Mouse (Mus musculus) left cerebral cortex, postnatal 4 days (tissue): Measurements from ENCODE around the gene Sema4d. TPM values are rescaled to one million over a fixed set of nuclear protein-coding genes. Genes with fewer than 3 reads are reported as not detected.

Source experiments
- DNase-seq: peaks from one replicate; pipeline ENCODE4 v3.0.0-alpha.2; 2022
- intact Hi-C: fragments of 180-260 bp; cut with DNase I; formaldehyde crosslinking; loops from one replicate; pipeline ENCODE4 v1.15.1; 2025
- total RNA-seq, 2 experiments: library from RNA; stranded (reverse); gene quantifications; 2 replicates each; pipeline ENCODE4 v1.2.3; 2021

Gene Sema4d
- total RNA-seq, 2 experiments from 2014 or later, result 53.9 to 62.5 TPM

DNA sequence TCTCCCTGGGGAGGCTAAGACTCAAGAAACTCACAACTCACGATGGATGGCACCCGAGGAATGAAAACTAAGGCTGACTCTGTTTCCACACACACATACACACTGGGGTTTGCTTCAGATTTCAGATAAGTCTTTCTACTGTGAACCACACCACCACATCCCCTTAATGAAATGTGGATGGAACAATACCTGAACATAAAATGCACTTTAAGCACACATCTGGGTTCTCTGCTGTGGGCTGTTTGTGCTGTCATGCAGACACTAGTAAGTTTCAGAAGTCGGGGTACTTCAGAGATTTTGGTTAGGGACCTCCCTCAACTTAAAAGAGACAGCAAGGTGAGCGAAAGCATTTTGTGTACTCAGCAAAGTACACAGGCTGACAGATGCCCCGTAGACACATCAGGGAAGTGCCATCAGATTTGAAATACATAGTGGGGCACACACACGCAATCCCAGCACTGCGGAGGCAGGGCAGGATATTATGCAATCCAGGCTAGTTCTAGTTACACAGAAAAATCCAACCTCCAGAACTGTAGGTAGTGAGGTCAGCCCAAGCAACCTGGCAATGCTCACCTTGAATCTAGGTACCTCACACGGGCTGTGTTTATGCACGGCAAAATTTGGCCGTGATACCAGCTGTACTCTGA, 12.9 kb downstream of the Sema4d start:
- intact Hi-C loops, result no loop called here
- DNase-seq, result no peak

GRCm38 (mm10) chr13:51778983-51779962, 14.3 kb downstream of the Sema4d start:
- no peak for DNase-seq
- intact Hi-C loops, result no loop called here

GRCm38 (mm10) chr13:51778351-51778982, 15.1 kb downstream of the Sema4d start:
- intact Hi-C loops, result no loop called here
- no peak for DNase-seq

- intact Hi-C loops, result no loop called here
- no peak for DNase-seq
Measured at GRCm38 (mm10) chr13:51777738-51778274, 15.7 kb downstream of the Sema4d start.

- DNase-seq, result peak; percentile 87
- intact Hi-C loops, result no loop called here
Measured at GRCm38 (mm10) chr13:51777048-51777737, 16.4 kb downstream of the Sema4d start.

DNA sequence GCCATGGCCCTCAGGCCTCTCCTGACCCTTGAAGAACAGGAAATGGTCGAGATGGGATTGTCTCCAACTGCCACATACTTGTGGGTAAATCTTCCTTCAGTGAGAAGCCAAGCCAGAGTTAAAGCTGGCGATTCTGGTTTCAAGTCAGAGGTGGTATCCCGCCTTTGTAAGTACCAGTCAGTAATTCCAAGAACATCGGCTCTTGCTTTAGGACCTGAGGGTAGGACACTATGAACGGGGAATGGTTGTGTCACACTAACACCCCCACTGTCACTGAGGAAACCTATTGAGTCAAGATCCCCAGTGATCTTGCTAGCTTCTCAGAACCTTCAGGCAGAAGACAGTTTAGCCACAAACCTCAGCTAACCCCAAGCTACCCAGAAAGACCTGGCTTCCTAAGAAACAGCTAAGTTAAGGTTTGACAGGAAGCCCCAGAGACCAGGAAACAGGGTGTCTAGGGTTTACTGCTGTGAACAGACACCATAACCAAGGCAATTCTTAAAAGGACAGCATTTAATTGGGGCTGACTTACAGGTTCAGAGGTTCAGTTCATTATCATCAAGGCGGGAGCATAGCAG, 17.3 kb downstream of the Sema4d start:
- no peak for DNase-seq
- intact Hi-C loops, result no loop called here

- DNase-seq, result peak; percentile 29
- intact Hi-C loops, result no loop called here
Measured at GRCm38 (mm10) chr13:51771802-51772206, 21.7 kb downstream of the Sema4d start.

DNA sequence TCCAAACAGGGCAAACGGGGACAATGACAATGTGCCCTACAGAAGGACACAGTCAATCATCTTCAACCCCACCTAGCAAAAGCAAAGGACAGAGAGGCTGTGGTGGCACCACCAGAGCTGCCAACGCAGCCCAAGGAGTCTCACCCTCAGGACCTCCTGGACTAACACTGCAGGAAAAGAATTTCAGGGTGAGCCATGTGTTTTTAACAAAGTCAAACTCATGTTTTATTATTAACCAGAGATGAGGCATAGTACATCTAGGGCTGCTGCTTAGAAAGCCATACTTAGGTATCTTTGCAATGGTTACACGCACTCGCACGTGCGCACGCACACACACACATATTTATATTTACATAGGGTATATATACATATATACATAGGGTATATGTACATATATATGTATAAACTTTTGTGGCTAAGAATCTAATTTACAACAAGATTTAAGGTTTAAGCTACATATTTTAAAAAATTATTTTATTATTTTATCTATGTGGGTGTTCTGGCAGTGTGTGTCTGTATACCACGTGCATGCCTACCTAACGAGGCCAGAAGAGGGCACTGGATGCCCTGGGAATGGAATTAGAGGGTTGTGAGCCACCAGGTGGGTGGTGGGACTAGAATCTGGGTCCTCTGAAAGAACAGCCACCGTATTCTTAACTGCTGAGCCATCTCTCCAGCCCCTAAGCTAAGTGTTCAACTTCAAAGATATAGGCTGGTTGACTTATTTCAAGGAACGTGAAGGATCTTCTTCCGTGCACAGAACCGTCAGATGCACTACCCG, 22.7 kb downstream of the Sema4d start:
- intact Hi-C loops, result no loop called here

DNA sequence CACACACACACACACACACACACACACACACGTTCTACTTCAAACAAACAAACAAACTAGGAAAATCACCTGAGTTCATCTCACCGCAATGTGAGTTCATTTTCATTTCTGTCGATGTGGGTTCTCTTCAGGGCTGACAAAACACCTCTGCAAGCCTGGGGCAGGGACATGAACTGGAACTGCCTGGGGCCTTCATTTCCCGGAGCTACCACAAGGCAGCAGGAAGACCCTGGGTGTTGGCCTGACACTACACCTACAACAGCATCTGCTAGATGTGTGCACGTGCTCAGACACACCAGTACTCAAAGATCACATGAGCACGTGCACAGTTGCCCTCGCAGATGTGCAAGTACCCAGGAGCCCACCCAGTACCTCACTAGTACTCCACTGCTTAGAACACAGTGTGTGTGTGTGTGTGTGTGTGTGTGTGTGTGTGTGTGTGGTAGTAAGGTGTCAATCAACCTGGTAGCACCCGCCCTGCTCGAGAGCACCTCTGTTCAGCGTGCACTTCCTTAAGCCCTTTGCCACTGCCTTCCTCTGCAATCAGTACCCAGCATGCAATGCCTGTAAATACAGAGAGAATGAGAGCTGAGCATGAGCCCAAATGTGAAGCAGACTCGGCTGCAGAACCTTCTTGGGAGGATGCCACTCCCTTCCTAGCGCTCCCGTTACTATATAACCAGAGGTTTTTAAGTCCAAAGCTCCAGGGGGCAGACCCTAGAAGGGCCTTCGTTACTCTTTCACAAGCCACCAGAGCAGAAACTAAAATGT, 25.4 kb downstream of the Sema4d start:
- no peak for DNase-seq
- intact Hi-C loops, result no loop called here

More for the DNA sequence above, 22.7 kb downstream of the Sema4d start:
- DNase-seq, result no peak

DNA sequence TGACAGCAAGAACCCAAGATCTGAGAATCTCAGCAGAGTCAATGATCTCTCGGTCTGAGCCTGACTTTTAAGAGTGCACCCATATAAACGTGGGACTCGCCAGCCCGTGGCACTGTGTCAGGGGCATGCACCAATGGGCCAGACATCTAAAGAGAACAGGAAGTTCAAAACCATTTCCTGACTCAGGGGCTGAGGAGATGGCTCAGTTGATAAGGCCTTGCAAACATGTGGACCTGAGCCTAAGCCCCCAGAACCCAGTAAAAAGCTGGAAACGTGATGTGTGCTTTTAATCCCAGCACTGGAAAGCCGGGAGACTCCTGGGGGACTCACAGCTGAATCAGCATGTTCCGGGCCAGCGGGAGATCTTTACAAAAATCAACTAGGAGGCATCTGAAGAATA, 26.0 kb downstream of the Sema4d start:
- no peak for DNase-seq
- intact Hi-C loops, result no loop called here

GRCm38 (mm10) chr13:51766756-51767155, 26.8 kb downstream of the Sema4d start:
- intact Hi-C loops, result no loop called here
- no peak for DNase-seq

GRCm38 (mm10) chr13:51765369-51765768, 28.2 kb downstream of the Sema4d start:
- intact Hi-C loops, result no loop called here
- no peak for DNase-seq

- no peak for DNase-seq
- intact Hi-C loops, result no loop called here
Measured at GRCm38 (mm10) chr13:51763019-51763698, 30.4 kb downstream of the Sema4d start.

DNA sequence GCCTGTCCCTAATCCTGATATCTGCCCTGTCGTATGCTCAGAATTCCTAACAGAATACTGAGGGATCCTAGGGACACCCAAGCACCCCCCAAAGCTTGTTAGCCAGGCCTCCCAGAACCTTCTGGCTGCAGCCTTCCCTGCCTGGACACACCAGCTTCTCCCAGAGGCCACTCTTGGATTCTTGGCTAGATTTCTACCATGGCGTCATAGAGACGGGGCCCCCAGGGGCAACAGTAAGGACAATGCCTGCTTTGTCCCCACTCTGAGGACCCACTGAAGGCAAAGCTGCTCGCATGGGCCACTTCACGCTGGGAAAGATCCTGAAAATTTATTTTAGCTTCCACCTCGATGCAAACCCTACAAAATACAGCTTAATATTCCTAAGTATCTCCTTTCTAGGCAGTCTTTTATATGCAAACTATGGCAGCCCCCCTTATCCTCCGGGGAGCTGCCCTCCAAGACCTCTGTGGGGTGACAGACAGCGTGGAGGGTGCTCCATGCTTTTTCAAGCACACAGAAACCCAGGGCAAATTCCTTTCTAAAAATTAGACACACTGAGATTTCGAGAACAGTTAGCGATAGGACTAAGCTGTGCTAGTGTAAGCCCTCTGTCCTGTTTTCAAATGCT, 32.2 kb downstream of the Sema4d start:
- intact Hi-C loops, result no loop called here
- peak; percentile 42 for DNase-seq

DNA sequence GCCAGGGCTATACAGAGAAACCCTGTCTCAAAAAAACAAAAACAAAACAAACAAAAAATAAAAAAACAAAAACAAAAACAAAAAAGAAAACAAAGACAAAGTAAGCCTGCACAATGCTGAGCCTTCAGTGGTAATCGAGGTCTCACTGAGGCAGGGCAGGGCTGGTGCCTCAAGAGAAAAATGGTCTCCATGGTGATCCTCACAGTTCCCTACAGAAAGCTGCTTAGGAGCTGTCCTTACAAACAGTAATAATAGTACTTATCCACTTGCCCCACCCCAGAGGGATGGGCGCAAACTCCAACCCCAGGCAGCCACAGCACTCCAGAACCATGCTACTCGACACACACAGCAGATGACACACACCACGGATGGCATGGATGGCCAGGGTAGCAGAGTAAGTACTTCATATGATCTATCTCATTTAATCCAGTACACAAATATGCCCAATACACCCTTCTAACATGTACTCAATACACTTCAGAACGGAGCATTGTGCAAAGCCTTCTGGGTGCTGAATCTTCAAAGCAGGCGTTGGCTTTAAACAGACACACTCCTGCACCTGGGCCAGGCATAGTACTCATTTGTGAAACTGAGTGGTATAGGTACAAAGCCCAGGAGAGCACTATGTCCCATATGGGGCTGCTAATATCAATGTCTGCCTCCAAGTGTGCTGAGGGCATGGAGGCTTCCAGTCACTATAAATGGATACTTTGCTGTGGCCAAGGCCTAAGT, 34.1 kb downstream of the Sema4d start:
- DNase-seq, result no peak
- intact Hi-C loops, result no loop called here

- no peak for DNase-seq
- intact Hi-C loops, result no loop called here
Measured at GRCm38 (mm10) chr13:51758428-51758827, 35.1 kb downstream of the Sema4d start.

DNA sequence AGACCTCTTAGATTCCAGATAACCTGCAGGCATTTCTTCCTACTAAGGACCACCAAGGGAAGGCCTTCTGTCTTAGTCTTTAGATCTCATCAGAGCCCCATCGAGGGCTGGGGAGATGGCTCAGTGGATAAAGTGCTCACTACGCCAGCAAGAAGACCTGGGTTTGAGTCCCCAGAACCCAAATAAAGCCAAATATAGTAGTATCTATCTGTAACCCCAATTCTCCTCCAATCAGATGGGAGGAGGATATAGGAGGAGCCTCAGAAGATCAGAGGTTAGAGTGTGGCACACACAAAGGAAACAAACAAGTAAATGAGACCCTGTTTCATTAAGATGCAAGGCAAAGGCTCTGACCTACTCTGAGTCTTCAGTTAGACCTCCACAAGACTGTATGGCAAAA, 36.4 kb downstream of the Sema4d start:
- DNase-seq, result no peak
- intact Hi-C loops, result no loop called here
